Mouse (Mus musculus): ENCODE data around the gene Tm9sf4. TPM values are rescaled to one million over a fixed set of nuclear protein-coding genes. Genes with fewer than 3 reads are reported as not detected.

Tm9sf4 gene
- polyA plus RNA-seq, 1 experiment from 2014 or later = 88.1 TPM

GRCm38 (mm10) chr2:153139996-153140613 lies 21.0 kb upstream of the Tm9sf4 start:
- Histone ChIP-seq H3K27me3 (no peaks in the 10 kb centered on the region), H3K4me2 (replicated peaks) (no peak overlapping the region), H3K9ac (no peak overlapping the region), H3K4me1 (no peaks in the 10 kb centered on the region), H3K27ac (0 out of 2 replicates have a peak overlapping the region, but pooled peaks have one; percentile 12), H3K4me3 (no peak overlapping the region), H3K9me3 (no peaks in the 10 kb centered on the region), H3K36me3 (no peaks in the 10 kb centered on the region)
- no peak for ATAC-seq (ENCODE audit: insufficient number of reproducible peaks, insufficient read depth, low FRiP score, low TSS enrichment)
- WGBS = 8% methylated on average over 9 of the region's 9 CpGs

DNA sequence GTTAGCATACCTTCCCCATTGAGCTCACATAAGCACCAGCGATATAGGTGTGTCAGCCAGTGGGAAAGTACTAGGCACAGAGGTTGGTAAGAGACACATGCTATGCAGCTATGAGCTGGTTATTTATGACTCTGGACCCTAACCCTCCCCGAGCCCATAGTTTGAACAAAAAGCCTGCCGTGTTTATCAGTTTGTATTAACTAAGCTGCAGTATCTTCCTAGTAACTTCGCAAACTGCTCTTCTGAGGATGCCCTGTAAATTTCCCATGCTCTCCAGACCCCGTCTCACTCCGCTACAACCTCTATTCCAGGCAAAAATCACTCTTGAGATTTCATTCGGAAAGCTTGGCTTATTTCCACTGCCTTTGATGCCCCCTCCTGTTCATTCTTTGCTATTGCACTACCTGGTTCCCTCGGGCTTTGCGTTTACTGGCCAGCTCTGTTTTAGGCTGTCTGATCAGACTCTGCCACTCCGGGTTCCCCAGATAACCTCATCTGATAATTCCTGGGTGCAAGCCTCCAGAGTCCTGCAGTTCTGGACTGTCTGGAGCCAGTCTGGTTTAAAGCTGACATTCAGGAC lies 18.4 kb upstream of the Tm9sf4 start:
- Histone ChIP-seq H3K36me3 (no peaks in the 10 kb centered on the region), H3K4me1 (no peaks in the 10 kb centered on the region), H3K9ac (no peak overlapping the region), H3K9me3 (no peaks in the 10 kb centered on the region), H3K4me3 (no peak overlapping the region), H3K27me3 (no peaks in the 10 kb centered on the region), H3K27ac (no peak overlapping the region), H3K4me2 (replicated peaks) (no peak overlapping the region)
- WGBS = 32% methylated on average over 10 of the region's 10 CpGs
- ATAC-seq (ENCODE audit: insufficient number of reproducible peaks, insufficient read depth, low FRiP score, low TSS enrichment) = no peak

GRCm38 (mm10) chr2:153145346-153145745 lies 15.8 kb upstream of the Tm9sf4 start:
- Histone ChIP-seq H3K4me2 (replicated peaks) (no peak overlapping the region), H3K9ac (no peak overlapping the region), H3K9me3 (no peaks in the 10 kb centered on the region), H3K27ac (no peak overlapping the region), H3K4me3 (no peak overlapping the region), H3K27me3 (0 out of 2 replicates have a peak, but pooled peaks cover 3% of the 10 kb centered on the region), H3K36me3 (no peaks in the 10 kb centered on the region), H3K4me1 (no peaks in the 10 kb centered on the region)
- WGBS = 70% methylated on average over 5 of the region's 5 CpGs
- no peak for ATAC-seq (ENCODE audit: insufficient number of reproducible peaks, insufficient read depth, low FRiP score, low TSS enrichment)

DNA sequence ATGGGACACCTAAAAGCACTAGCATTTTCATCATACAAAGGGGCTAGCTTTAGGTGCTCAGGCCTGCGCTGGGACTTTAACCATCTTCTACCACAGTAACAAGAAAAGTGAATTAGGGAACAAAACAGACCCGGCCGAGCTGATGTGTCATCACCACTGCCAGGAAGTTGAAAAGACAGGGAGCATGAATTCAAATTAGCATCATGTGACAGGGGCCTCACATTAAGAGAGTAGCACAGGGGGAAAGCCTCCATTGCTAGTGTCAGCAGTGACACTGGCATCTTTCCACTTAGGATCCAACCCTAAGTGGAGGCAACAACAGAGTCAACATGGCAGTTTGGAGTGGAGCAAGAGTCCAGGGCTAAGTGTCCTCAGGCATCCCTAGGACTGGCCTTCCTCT lies 13.9 kb upstream of the Tm9sf4 start:
- Histone ChIP-seq H3K4me2 (replicated peaks) (no peak overlapping the region), H3K9me3 (no peaks in the 10 kb centered on the region), H3K4me3 (no peak overlapping the region), H3K27ac (no peak overlapping the region), H3K9ac (no peak overlapping the region), H3K27me3 (0 out of 2 replicates have a peak, but pooled peaks cover 3% of the 10 kb centered on the region), H3K36me3 (no peaks in the 10 kb centered on the region), H3K4me1 (no peaks in the 10 kb centered on the region)
- 70% methylated on average over 3 of the region's 3 CpGs for WGBS
- ATAC-seq (ENCODE audit: insufficient number of reproducible peaks, insufficient read depth, low FRiP score, low TSS enrichment) = no peak

DNA sequence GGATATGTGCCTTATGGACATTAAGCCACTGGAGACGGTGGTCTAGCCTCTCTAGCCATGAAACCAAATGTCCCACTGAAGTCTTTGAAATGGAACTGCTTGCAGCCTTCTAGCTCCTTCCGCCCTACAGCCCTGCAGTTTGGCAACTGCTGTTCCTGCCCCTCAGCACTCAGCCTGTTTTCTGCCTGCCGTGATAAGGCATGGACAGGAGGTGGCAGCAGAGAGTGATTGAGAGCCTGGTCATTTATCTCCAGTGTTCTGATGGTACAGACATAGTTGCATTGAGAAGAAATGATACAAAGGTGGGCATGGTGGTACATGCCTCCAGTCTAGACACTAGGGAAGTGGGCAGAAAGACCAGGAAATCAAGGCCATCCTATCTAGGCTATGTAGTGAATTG lies 13.4 kb upstream of the Tm9sf4 start:
- Histone ChIP-seq H3K9ac (no peak overlapping the region), H3K4me3 (no peak overlapping the region), H3K27me3 (0 out of 2 replicates have a peak, but pooled peaks cover 3% of the 10 kb centered on the region), H3K4me2 (replicated peaks) (no peak overlapping the region), H3K27ac (no peak overlapping the region), H3K4me1 (no peaks in the 10 kb centered on the region), H3K36me3 (no peaks in the 10 kb centered on the region), H3K9me3 (no peaks in the 10 kb centered on the region)
- no peak for ATAC-seq (ENCODE audit: insufficient number of reproducible peaks, insufficient read depth, low FRiP score, low TSS enrichment)
- WGBS = 24% methylated on average over 3 of the region's 3 CpGs

GRCm38 (mm10) chr2:153149742-153150141 lies 11.4 kb upstream of the Tm9sf4 start:
- no peaks in the 10 kb centered on the region for H3K36me3 ChIP-seq
- H3K9me3 ChIP-seq = no peaks in the 10 kb centered on the region
- no peak overlapping the region for H3K4me3 ChIP-seq
- 73% methylated on average over 3 of the region's 3 CpGs for WGBS
- no peak overlapping the region for H3K9ac ChIP-seq
- ATAC-seq (ENCODE audit: insufficient number of reproducible peaks, insufficient read depth, low FRiP score, low TSS enrichment) = no peak
- no peaks in the 10 kb centered on the region for H3K4me1 ChIP-seq
- peaks cover 7% of the 10 kb centered on the region for H3K27me3 ChIP-seq
- no peak overlapping the region for H3K4me2 ChIP-seq (replicated peaks)
- no peak overlapping the region for H3K27ac ChIP-seq

GRCm38 (mm10) chr2:153151026-153151425 lies 10.1 kb upstream of the Tm9sf4 start:
- H3K36me3 ChIP-seq = no peaks in the 10 kb centered on the region
- no peak for ATAC-seq (ENCODE audit: insufficient number of reproducible peaks, insufficient read depth, low FRiP score, low TSS enrichment)
- 73% methylated on average over 7 of the region's 7 CpGs for WGBS
- H3K27ac ChIP-seq = no peak overlapping the region
- H3K9me3 ChIP-seq = no peaks in the 10 kb centered on the region
- H3K4me3 ChIP-seq = no peak overlapping the region
- H3K4me2 ChIP-seq (replicated peaks) = no peak overlapping the region
- H3K4me1 ChIP-seq = no peaks in the 10 kb centered on the region
- peaks cover 7% of the 10 kb centered on the region for H3K27me3 ChIP-seq
- no peak overlapping the region for H3K9ac ChIP-seq

DNA sequence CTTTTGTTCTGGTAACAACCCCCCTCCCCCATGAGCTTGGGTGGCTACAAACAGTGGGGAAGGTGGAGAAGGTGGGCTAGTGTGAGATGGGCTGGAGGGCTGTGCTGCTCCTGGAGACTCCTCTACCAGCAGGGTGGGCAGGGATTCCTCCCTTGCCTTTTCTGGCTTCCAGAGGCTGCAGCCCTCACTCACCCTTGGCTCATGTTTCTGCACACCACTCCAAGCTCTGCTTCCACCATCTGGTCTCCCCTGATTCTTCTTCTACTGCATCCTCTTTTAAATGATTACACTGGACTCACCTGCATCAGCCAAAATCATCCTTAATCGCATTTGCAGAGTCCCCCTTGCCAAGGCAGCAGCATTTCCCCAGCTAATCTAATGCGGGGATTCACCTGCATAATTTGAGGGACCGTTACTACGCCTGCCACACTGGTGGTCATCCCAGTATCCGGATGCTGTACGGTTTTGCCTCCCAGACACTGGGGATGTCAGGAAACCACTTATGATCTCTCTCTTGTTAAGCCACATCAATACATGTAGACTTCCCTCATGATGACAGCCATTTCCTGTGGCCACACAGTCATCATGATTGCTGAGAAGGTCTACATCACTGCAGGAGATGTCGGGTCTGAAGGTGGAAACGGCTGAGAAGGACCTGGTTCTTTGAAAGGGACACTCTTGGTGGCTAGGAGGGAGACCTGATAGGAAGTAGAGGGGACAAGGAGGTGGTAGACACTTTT lies 9.0 kb upstream of the Tm9sf4 start:
- Histone ChIP-seq H3K4me1 (no peaks in the 10 kb centered on the region), H3K9me3 (no peaks in the 10 kb centered on the region), H3K4me3 (no peak overlapping the region), H3K36me3 (no peaks in the 10 kb centered on the region), H3K4me2 (replicated peaks) (no peak overlapping the region), H3K9ac (no peak overlapping the region), H3K27me3 (peaks cover 7% of the 10 kb centered on the region), H3K27ac (no peak overlapping the region)
- ATAC-seq (ENCODE audit: insufficient number of reproducible peaks, insufficient read depth, low FRiP score, low TSS enrichment) = no peak
- WGBS = 77% methylated on average over 8 of the region's 8 CpGs

DNA sequence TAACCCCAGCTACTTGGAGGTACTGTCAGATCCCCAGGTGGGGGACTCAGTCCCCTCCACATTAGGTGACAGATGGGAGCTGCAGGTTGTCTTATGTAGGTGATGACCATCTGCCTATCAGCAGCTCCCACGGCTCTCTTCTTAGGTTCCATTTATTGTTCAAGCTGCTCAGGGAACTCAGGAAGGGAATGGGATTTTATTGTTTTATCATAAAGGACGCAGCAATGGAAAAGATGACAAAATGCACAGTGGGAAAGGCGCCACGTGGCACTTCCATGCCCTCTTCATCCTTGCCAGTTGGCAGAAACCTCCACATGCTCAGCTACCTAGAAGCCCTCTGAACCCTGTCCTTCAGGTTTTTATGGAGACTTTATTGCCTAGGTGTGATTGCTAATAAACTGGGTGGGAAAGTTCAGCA lies 8.1 kb upstream of the Tm9sf4 start:
- ATAC-seq (ENCODE audit: insufficient number of reproducible peaks, insufficient read depth, low FRiP score, low TSS enrichment) = no peak
- WGBS = 70% methylated on average over 4 of the region's 4 CpGs
- H3K27ac ChIP-seq = no peak overlapping the region
- peaks cover 7% of the 10 kb centered on the region for H3K27me3 ChIP-seq
- H3K4me3 ChIP-seq = no peak overlapping the region
- no peak overlapping the region for H3K4me2 ChIP-seq (replicated peaks)
- H3K4me1 ChIP-seq = no peaks in the 10 kb centered on the region
- no peaks in the 10 kb centered on the region for H3K36me3 ChIP-seq
- no peak overlapping the region for H3K9ac ChIP-seq
- H3K9me3 ChIP-seq = no peaks in the 10 kb centered on the region

- ATAC-seq (ENCODE audit: insufficient number of reproducible peaks, insufficient read depth, low FRiP score, low TSS enrichment) = no peak
- peaks cover 3% of the 10 kb centered on the region; the same call in 1 of the 2 replicates for H3K4me1 ChIP-seq
- H3K4me3 ChIP-seq = no peak overlapping the region
- 90% methylated on average over 3 of the region's 3 CpGs for WGBS
- H3K9me3 ChIP-seq = no peaks in the 10 kb centered on the region
- peaks cover 4% of the 10 kb centered on the region for H3K27me3 ChIP-seq
- no peak overlapping the region for H3K9ac ChIP-seq
- H3K4me2 ChIP-seq (replicated peaks) = no peak overlapping the region
- H3K27ac ChIP-seq = no peak overlapping the region
- H3K36me3 ChIP-seq = no peaks in the 10 kb centered on the region
Observed at GRCm38 (mm10) chr2:153157270-153157669, 3.8 kb upstream of the Tm9sf4 start.

DNA sequence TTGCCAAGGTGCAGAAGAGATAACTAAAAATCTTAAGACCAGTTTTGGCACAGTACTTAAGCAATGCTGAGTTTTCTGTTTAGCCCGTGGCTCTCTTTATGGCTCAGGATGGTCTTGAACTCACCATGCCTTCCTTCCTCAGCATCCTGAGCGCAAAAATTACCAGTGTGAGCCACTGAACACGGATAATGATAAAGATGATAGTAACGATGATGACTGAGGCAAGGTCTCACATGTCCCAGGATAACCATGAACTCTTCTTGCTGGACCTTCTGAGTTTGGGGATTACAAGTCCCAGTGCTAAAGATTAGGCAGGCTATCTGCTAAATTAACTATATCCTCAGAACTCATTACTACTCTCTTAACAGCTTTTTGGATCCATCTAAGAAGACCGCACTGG lies 970 bp upstream of the Tm9sf4 start:
- no peak for ATAC-seq (ENCODE audit: insufficient number of reproducible peaks, insufficient read depth, low FRiP score, low TSS enrichment)
- H3K27ac ChIP-seq = no peak overlapping the region
- peaks cover 2% of the 10 kb centered on the region; the same call in 1 of the 2 replicates for H3K36me3 ChIP-seq
- no peak overlapping the region for H3K4me3 ChIP-seq
- H3K4me1 ChIP-seq = peaks cover 4% of the 10 kb centered on the region; the same call in 1 of the 2 replicates
- H3K27me3 ChIP-seq = no peaks in the 10 kb centered on the region
- H3K4me2 ChIP-seq (replicated peaks) = no peak overlapping the region
- 87% methylated on average over 5 of the region's 5 CpGs for WGBS
- no peaks in the 10 kb centered on the region for H3K9me3 ChIP-seq
- H3K9ac ChIP-seq = no peak overlapping the region

- Histone ChIP-seq H3K9me3 (no peaks in the 10 kb centered on the region), H3K27ac (peak overlapping the region; percentile 85), H3K4me3 (peak overlapping the region; percentile 83), H3K36me3 (peaks cover 4% of the 10 kb centered on the region; the same call in 1 of the 2 replicates), H3K9ac (peak overlapping the region; percentile 81), H3K4me2 (replicated peaks) (peak overlapping the region; percentile 95), H3K27me3 (no peaks in the 10 kb centered on the region), H3K4me1 (peaks cover 4% of the 10 kb centered on the region; the same call in 1 of the 2 replicates)
- WGBS = under 1% methylated on average over 16 of the region's 16 CpGs
- ATAC-seq (ENCODE audit: insufficient number of reproducible peaks, insufficient read depth, low FRiP score, low TSS enrichment) = 0 out of 2 replicates have a peak, but pooled peaks have one; percentile 57
Observed at GRCm38 (mm10) chr2:153161684-153162080, 579 bp downstream of the Tm9sf4 start.
